Mouse (Mus musculus): ENCODE measurements around the gene Pank4. TPM values are rescaled to one million over a fixed set of nuclear protein-coding genes. Genes with fewer than 3 reads are reported as not detected.

Gene Pank4
- polyA plus RNA-seq, 1 experiment from 2014 or later: 40.6 TPM

DNA sequence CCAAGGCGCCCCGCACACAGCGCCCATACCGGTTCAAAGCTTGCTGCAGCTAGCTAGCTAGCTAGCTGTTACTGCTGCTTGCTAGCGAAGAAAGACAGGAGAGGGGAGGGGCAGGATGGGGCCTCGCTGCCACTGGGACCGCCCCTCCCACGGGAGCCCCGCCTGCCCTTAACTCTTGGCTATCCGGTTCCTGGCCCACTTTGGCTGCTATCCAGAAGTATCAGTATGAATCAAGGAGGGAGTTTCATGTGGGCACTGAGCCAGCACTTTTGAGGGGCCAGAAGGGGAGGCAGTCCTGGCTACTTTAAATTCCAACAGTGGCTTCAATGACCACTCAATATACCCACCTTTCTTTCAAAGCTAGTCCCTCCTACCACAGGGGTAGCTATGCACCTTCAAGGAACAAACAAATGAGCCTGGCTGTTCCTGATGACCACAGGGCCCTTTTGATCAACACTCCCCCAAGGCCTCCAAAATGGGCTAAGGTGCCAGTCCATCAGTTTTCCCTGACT lies 55.5 kb downstream of the Pank4 start:
- peak; percentile 70; the same call in 1 of the 2 replicates for ATAC-seq (ENCODE audit: insufficient read depth, low FRiP score)
- no peaks in the 10 kb centered on the region for H3K9me3 ChIP-seq (replicated peaks; ENCODE audit: control insufficient read depth, low read length)
- peaks cover 17% of the 10 kb centered on the region for H3K4me1 ChIP-seq (ENCODE audit: control insufficient read depth, insufficient read depth, low read length)
- H3K27me3 ChIP-seq (ENCODE audit: control insufficient read depth, insufficient read depth, low read length): no peaks in the 10 kb centered on the region
- peak overlapping the region; percentile 12; the same call in 1 of the 2 replicates for H3K27ac ChIP-seq (ENCODE audit: low read length)
- under 1% methylated on average over 10 of the region's 10 CpGs for WGBS
- no peak overlapping the region for H3K9ac ChIP-seq (ENCODE audit: low read length)
- no peak overlapping the region for H3K4me3 ChIP-seq (replicated peaks; ENCODE audit: low read length)
- H3K36me3 ChIP-seq (ENCODE audit: control insufficient read depth, insufficient read depth, low read length): no peaks in the 10 kb centered on the region
- H3K4me2 ChIP-seq (ENCODE audit: low read depth, low read length): peak overlapping the region; percentile 26; the same call in 1 of the 2 replicates

DNA sequence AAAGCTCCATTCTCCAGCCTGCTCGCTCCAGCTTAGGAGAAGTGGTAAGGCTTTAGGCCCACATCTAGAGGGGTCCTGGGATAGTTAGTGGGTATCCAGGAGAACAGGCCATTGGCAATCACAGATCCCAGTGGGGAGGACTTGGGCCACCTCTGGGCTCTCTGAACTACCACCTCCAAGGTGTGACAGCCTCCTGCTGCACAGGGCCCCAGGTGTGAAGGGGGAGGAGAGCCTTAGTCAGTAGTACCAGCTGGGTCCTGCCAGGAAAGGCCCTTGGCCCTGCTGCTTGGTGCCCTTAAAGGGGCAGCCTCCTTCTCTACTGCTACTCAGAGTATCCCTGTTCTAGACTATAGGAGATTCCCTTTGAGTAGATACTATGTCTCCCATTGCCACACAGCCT lies 56.2 kb downstream of the Pank4 start:
- no peaks in the 10 kb centered on the region for H3K36me3 ChIP-seq (ENCODE audit: control insufficient read depth, insufficient read depth, low read length)
- H3K9ac ChIP-seq (ENCODE audit: low read length): no peak overlapping the region
- no peak for ATAC-seq (ENCODE audit: insufficient read depth, low FRiP score)
- H3K4me2 ChIP-seq (ENCODE audit: low read depth, low read length): no peak overlapping the region
- no peaks in the 10 kb centered on the region for H3K9me3 ChIP-seq (replicated peaks; ENCODE audit: control insufficient read depth, low read length)
- no peaks in the 10 kb centered on the region for H3K27me3 ChIP-seq (ENCODE audit: control insufficient read depth, insufficient read depth, low read length)
- peaks cover 17% of the 10 kb centered on the region for H3K4me1 ChIP-seq (ENCODE audit: control insufficient read depth, insufficient read depth, low read length)
- 42% methylated on average over 1 of the region's 1 CpGs for WGBS
- no peak overlapping the region for H3K4me3 ChIP-seq (replicated peaks; ENCODE audit: low read length)
- H3K27ac ChIP-seq (ENCODE audit: low read length): 0 out of 2 replicates have a peak overlapping the region, but pooled peaks have one; percentile 12

DNA sequence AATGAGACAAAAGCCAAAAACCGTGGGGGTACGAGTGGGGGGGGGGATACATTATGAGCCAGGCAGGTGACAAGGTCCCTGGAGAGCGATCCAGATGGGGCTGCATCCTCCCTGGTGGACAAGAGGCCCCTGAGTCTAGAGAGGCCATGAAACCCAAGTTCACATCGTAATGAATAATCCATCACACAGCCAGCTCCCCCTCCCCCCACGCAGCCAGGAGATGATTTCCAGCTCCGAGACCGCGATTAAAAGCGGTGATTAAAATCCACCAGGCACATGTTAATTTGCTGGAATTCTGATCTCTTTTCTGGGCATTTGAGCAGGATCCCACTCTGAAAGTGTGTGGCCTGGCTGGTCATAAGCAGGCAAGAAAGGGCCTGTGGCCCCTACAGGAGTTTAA lies 56.9 kb downstream of the Pank4 start:
- 53% methylated on average over 9 of the region's 9 CpGs for WGBS

DNA sequence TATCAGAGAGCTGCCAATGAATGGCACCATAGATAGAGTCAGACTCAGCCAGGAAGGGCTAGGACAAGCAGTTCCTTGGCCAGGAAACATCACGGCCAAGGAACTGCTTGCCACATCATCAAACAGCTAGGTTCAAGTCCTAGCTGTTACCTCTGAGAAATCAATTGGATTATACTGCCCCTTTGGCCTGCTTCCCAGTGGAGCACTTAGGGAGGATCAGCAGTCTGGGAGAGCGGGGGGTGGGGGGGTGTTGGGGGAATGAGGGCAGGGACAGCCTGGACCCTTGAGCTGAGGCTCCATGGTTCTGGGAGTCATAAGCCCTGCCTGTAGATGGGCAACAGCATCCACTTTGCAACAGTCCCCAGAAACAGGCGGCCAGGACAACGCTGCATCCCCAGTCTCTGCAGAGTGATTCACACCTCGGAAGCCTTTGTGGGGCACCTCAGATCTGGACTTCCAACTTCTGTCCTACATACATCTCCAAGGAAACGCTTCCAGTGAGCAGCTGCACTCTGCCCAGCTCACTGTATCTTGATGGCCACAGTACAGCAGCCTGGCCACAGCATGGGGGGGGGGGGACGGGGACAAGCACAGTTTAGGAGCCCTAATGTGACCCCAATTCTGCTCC lies 58.4 kb downstream of the Pank4 start:
- Histone ChIP-seq H3K27ac (ENCODE audit: low read length) (no peak overlapping the region), H3K4me1 (ENCODE audit: control insufficient read depth, insufficient read depth, low read length) (peaks cover 17% of the 10 kb centered on the region), H3K4me2 (ENCODE audit: low read depth, low read length) (no peak overlapping the region), H3K27me3 (ENCODE audit: control insufficient read depth, insufficient read depth, low read length) (no peaks in the 10 kb centered on the region), H3K36me3 (ENCODE audit: control insufficient read depth, insufficient read depth, low read length) (no peaks in the 10 kb centered on the region), H3K4me3 (replicated peaks; ENCODE audit: low read length) (no peak overlapping the region), H3K9ac (ENCODE audit: low read length) (no peak overlapping the region), H3K9me3 (replicated peaks; ENCODE audit: control insufficient read depth, low read length) (no peaks in the 10 kb centered on the region)
- no peak for ATAC-seq (ENCODE audit: insufficient read depth, low FRiP score)
- WGBS: 63% methylated on average over 7 of the region's 7 CpGs

More for the DNA sequence above, 56.9 kb downstream of the Pank4 start:
- H3K36me3 ChIP-seq (ENCODE audit: control insufficient read depth, insufficient read depth, low read length): no peaks in the 10 kb centered on the region
- ATAC-seq (ENCODE audit: insufficient read depth, low FRiP score): no peak
- H3K27me3 ChIP-seq (ENCODE audit: control insufficient read depth, insufficient read depth, low read length): no peaks in the 10 kb centered on the region
- H3K27ac ChIP-seq (ENCODE audit: low read length): no peak overlapping the region
- H3K9ac ChIP-seq (ENCODE audit: low read length): no peak overlapping the region
- no peaks in the 10 kb centered on the region for H3K9me3 ChIP-seq (replicated peaks; ENCODE audit: control insufficient read depth, low read length)
- peaks cover 17% of the 10 kb centered on the region for H3K4me1 ChIP-seq (ENCODE audit: control insufficient read depth, insufficient read depth, low read length)
- H3K4me2 ChIP-seq (ENCODE audit: low read depth, low read length): no peak overlapping the region
- H3K4me3 ChIP-seq (replicated peaks; ENCODE audit: low read length): no peak overlapping the region

DNA sequence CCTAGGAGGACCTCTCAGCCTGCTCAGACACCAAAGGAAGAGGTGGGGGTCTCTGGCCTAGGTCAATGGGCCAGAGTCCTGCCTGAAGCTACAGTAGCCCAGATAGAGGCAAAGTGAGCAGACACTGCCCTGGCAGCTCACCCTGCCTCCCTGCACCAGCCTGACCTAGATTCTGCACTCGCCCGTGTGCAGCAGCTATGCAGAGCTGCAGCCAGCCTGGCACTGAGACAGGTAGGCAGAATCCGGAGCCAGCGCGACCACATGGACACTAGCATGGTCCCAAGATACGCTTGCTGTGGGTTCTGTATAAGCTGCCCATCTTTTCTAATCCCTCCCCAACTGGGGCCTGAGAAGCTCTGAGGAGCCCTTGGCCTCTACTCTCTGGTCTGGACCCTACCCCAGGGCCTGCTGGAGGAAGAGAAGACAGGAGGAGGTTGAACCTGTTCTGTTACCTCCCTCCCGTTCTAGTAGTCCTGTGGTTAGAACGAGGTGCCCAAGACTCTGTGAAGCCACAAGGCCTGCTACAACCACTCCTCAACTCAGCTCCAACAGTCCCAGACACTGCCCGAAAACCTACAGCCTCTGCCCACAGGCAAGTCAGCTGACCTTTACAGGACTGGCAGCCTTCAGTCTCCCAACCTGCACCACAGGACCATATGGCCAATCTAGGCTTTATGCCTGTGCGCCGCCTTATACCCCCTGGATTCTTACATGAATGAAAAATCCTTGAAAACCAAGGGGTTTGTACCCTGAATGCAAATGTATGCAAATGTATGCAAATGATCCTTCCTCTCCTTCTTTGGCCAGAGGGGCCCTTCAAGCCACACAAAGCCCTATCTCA lies 60.5 kb downstream of the Pank4 start:
- H3K27me3 ChIP-seq (ENCODE audit: control insufficient read depth, insufficient read depth, low read length): no peaks in the 10 kb centered on the region
- H3K9ac ChIP-seq (ENCODE audit: low read length): no peak overlapping the region
- H3K4me3 ChIP-seq (replicated peaks; ENCODE audit: low read length): no peak overlapping the region
- H3K4me2 ChIP-seq (ENCODE audit: low read depth, low read length): no peak overlapping the region
- H3K9me3 ChIP-seq (replicated peaks; ENCODE audit: control insufficient read depth, low read length): no peaks in the 10 kb centered on the region
- ATAC-seq (ENCODE audit: insufficient read depth, low FRiP score): no peak
- H3K36me3 ChIP-seq (ENCODE audit: control insufficient read depth, insufficient read depth, low read length): no peaks in the 10 kb centered on the region
- H3K27ac ChIP-seq (ENCODE audit: low read length): no peak overlapping the region
- peaks cover 10% of the 10 kb centered on the region for H3K4me1 ChIP-seq (ENCODE audit: control insufficient read depth, insufficient read depth, low read length)
- 87% methylated on average over 11 of the region's 11 CpGs for WGBS

Other genes starting within 250 kb of the Pank4 start
- 0.04 and 0.09 TPM in 2 replicates for gene Ttc34, start 126.7 kb upstream of the Pank4 start, polyA plus RNA-seq (2015; fragmentation: Nextera tagmentation; extraction: Ambion mirVana)
- 0.20 and 0.30 TPM in 2 replicates for gene Mmel1, start 94.5 kb upstream of the Pank4 start, polyA plus RNA-seq (2015; fragmentation: Nextera tagmentation; extraction: Ambion mirVana)
- 29.5 and 34.1 TPM in 2 replicates for gene Fam213b, start 65.0 kb upstream of the Pank4 start, polyA plus RNA-seq (2015; fragmentation: Nextera tagmentation; extraction: Ambion mirVana)
- gene Tnfrsf14, start 35.6 kb upstream of the Pank4 start, polyA plus RNA-seq (2015; fragmentation: Nextera tagmentation; extraction: Ambion mirVana): 4.3 and 4.6 TPM in 2 replicates
- gene Hes5, start 3.2 kb upstream of the Pank4 start, polyA plus RNA-seq (2015; fragmentation: Nextera tagmentation; extraction: Ambion mirVana): 0.59 and 1.0 TPM in 2 replicates
- gene Plch2, start 92.7 kb downstream of the Pank4 start, polyA plus RNA-seq (2015; fragmentation: Nextera tagmentation; extraction: Ambion mirVana): 27.4 and 30.4 TPM in 2 replicates
- 19.9 and 20.1 TPM in 2 replicates for gene Pex10, start 102.9 kb downstream of the Pank4 start, polyA plus RNA-seq (2015; fragmentation: Nextera tagmentation; extraction: Ambion mirVana)
- gene Rer1, start 122.3 kb downstream of the Pank4 start, polyA plus RNA-seq (2015; fragmentation: Nextera tagmentation; extraction: Ambion mirVana): 171 and 183 TPM in 2 replicates
- gene Morn1, start 122.5 kb downstream of the Pank4 start, polyA plus RNA-seq (2015; fragmentation: Nextera tagmentation; extraction: Ambion mirVana): 4.8 and 6.1 TPM in 2 replicates

Data from stomach, embryonic 16.5 days (tissue).